Mouse (Mus musculus) stomach, postnatal 0 days (tissue): ENCODE results near the gene Rngtt.

Source experiments
- CTCF ChIP-seq: IDR thresholded peaks from 2 replicates; pipeline ENCODE4 v1.5.1; 2016; ENCODE audit warnings: antibody characterized with exemption, low read depth, mild to moderate bottlenecking, moderate library complexity
- EP300 ChIP-seq: optimal IDR thresholded peaks from 2 replicates; pipeline ENCODE3; 2016; ENCODE audit warnings: antibody characterized with exemption

DNA sequence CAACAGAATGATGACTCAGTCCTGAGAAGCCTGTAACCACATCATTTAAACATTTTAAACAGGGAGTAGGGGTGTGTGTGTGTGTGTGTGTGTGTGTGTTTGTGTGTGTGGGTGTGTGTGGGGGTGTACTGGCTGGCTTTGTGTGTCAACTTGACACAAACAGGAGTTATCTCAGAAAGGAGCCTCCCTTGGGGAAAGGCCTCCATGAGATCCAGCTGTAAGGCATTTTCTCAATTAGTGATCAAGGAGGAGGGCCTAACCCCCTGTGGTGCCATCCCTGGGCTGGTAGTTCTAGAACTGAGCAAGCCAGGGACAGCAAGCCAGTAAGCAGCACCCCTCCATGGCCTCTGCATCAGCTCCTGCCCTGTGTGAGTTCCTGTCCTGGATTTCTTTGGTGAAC is 49.8 kb upstream of the Rngtt start:
- TF ChIP-seq CTCF (no peak), EP300 (no peak)
